Mouse (Mus musculus) spleen, adult 2 months (tissue): ENCODE measurements around the gene Pdcd1lg2. TPM values are rescaled to one million over a fixed set of nuclear protein-coding genes. Genes with fewer than 3 reads are reported as not detected.

Experiments used
- DNase-seq, 2 experiments: peaks; one replicate each; pipeline versions ENCODE4 v3.0.0 to v3.0.0-alpha.2; 2012 to 2021; ENCODE audit warnings: low spot score in 2 of 2, low read depth in 1 of 2
- H3K27ac ChIP-seq: fragments of 200-500 bp; 2 replicates; pipeline ENCODE4 v1.5.1; 2012; ENCODE audit warnings: low read length, inconsistent platforms; ENCODE audit not compliant: insufficient read depth
- H3K27me3 ChIP-seq: fragments of 200-500 bp; 2 replicates; pipeline ENCODE4 v1.6.1; 2012; ENCODE audit warnings: mild to moderate bottlenecking, moderate library complexity, low read length, inconsistent platforms; ENCODE audit not compliant: control insufficient read depth, insufficient read depth
- H3K36me3 ChIP-seq: fragments of 200-500 bp; 2 replicates; pipeline ENCODE4 v1.6.1; 2012; ENCODE audit warnings: mild to moderate bottlenecking, low read length, inconsistent platforms; ENCODE audit not compliant: control insufficient read depth, insufficient read depth
- H3K4me1 ChIP-seq: fragments of 200-500 bp; 2 replicates; pipeline ENCODE4 v1.6.1; 2011; ENCODE audit warnings: inconsistent platforms; ENCODE audit not compliant: control insufficient read depth, insufficient read depth, insufficient read length
- H3K4me3 ChIP-seq: fragments of 200-500 bp; 2 replicates; pipeline ENCODE4 v1.5.1; 2011; ENCODE audit warnings: mild to moderate bottlenecking, inconsistent platforms; ENCODE audit not compliant: insufficient read depth, insufficient read length; ENCODE audit errors: extremely low read depth
- CTCF ChIP-seq: fragments of 200-500 bp; IDR thresholded peaks from 2 replicates; pipeline ENCODE4 v1.5.1; 2011; ENCODE audit warnings: mild to moderate bottlenecking, inconsistent platforms; ENCODE audit not compliant: insufficient read depth, insufficient read length, insufficient replicate concordance; ENCODE audit errors: extremely low read depth
- POLR2A ChIP-seq: fragments of 200-500 bp; IDR thresholded peaks from 2 replicates; pipeline ENCODE4 v1.6.1; 2011; ENCODE audit warnings: low read depth, low read length, inconsistent platforms
- WGBS: fragments of 180-500 bp; shearing (Covaris S2); methylation state at CpG from one replicate; pipeline ENCODE4 v1.1.7; 2018; 5-methylcytosine and 5-hydroxymethylcytosine counted together
- polyA plus RNA-seq: library from polyadenylated mRNA; depleted of rRNA; stranded (reverse); fragments of >200 nt; gene quantifications from 2 replicates; pipeline ENCODE4 v1.2.3, GENCODE M21; 2012

Pdcd1lg2 gene
- polyA plus RNA-seq, 1 experiment: 1.0 TPM

DNA sequence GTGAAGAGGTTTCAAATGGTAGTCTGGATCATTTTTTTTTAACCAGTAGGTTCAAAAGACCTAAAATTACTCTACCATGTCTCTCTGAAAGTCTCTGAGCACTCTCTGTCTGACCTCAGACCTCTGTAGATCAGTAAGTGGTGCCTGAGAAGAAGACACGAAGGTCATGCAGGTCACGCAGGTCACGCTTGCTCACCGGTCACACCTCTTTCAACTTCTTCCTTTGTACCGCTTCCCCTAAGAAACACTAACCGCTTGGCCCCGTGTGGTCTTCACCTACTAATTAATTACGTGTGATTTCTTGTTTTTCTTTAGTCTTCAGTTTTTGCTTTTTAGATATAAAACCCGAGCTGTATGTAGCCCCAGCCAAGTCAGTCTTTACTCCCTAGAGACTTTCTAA is 80.7 kb downstream of the Pdcd1lg2 start:
- peak; percentile 46 to 58 for DNase-seq
- TF ChIP-seq CTCF (no peak), POLR2A (no peak)
- no peak overlapping the region for H3K4me3 ChIP-seq
- 43% methylated on average over 9 of the region's 9 CpGs for WGBS
- no peak overlapping the region for H3K27ac ChIP-seq
- H3K36me3 ChIP-seq: no peaks in the 10 kb centered on the region
- peaks cover 34% of the 10 kb centered on the region; the same call in 1 of the 2 replicates for H3K4me1 ChIP-seq
- H3K27me3 ChIP-seq: no peaks in the 10 kb centered on the region

DNA sequence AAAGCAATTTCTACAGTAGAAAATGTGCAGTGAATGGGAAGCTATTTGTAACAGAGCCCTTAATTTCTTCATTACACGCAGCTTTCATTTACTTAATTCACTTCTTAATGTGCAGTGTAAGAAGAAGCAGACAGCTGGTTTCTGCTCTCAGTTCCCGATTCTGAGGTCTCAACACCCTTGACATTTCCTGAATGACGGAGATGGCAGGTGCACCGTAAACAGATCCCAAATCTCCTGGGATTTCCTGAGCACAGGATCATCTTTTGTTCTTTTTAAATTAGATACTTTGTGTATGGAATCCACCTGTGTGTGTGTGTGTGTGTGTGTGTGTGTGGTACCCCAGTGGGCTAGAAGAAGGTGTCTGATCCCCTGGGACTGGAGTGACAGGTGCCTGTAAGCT is 83.7 kb downstream of the Pdcd1lg2 start:
- peaks cover 20% of the 10 kb centered on the region; the same call in 1 of the 2 replicates for H3K4me1 ChIP-seq
- no peak overlapping the region for H3K27ac ChIP-seq
- no peaks in the 10 kb centered on the region for H3K27me3 ChIP-seq
- no peak overlapping the region for H3K4me3 ChIP-seq
- TF ChIP-seq POLR2A: no peak
- no peak for TF ChIP-seq CTCF
- H3K36me3 ChIP-seq: no peaks in the 10 kb centered on the region
- 31% methylated on average over 4 of the region's 4 CpGs for WGBS
- DNase-seq: peak in 1 of 2 experiments; percentile 59

DNA sequence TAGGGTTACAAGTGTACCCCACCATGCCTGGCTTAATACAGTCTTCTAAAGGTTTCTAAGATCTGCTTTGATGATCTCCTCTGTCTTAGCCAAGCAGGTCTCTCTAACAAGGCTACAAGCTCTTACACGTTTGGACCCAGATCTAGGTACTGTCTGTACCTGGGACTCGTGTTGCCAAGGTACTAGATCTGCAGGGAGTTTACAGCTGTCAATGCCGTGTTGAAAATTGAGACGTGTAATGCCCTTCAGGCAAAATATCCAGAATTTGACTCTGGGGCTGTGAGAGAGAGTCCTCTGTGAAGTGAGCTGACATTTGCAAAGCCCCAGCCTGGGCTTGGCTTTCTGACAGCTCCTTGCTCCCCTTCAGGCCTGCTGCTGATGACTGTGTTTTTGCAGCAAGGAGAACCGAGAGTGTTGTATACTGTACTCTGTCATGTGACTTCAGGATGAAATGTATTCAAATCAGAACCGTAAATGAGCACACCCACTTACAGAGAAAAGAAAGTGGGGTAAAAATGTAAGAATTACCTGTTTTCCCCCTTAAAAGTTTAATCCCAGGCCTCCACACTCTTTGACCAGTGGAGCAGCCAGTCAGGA is 85.4 kb downstream of the Pdcd1lg2 start:
- Histone ChIP-seq H3K4me3 (no peak overlapping the region), H3K27ac (peak overlapping the region; percentile 80), H3K36me3 (no peaks in the 10 kb centered on the region), H3K27me3 (no peaks in the 10 kb centered on the region), H3K4me1 (peaks cover 23% of the 10 kb centered on the region; the same call in 1 of the 2 replicates)
- 65% methylated on average over 6 of the region's 6 CpGs for WGBS
- DNase-seq: peak; percentile 33 to 61
- TF ChIP-seq POLR2A: no peak
- no peak for TF ChIP-seq CTCF

DNA sequence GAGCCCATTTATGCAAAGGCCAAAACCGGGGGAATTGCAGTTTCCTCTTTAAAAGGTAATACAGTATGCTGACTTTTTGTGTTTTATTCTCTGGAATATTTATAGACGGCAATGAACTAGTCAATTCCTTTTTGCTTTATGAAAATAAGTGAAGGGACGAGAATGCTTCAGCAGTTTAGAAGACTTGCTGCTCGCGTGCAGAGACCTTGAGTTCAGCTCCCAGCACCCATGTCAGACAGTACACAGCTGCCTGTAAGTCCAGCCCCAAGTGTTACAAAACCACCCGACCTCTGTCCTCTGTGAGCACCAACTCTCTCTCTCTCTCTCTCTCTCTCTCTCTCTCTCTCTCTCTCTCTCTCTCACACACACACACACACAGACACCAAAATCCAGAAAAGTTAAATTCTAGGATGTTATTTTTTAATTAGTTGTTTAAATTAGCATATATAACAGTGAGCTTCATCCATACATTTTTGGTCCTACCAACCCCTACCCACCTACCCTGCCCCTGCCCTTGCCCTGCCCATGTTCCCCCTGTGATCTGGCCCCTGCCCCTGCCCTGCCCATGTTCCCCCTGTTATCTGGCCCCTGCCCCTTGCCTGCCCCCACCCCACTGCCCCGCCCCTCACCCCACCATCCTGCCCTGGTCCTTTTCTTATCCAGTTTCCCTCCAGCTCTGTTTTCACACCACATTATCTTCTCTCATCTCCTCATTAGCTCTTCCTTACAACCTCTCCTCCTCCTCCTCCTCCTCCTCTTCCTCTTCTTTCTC is 86.3 kb downstream of the Pdcd1lg2 start:
- DNase-seq: no peak
- 63% methylated on average over 7 of the region's 7 CpGs for WGBS
- no peak for TF ChIP-seq POLR2A
- no peak for TF ChIP-seq CTCF
- Histone ChIP-seq H3K4me1 (peaks cover 23% of the 10 kb centered on the region; the same call in 1 of the 2 replicates), H3K27me3 (no peaks in the 10 kb centered on the region), H3K36me3 (no peaks in the 10 kb centered on the region), H3K27ac (0 out of 2 replicates have a peak overlapping the region, but pooled peaks have one; percentile 10), H3K4me3 (no peak overlapping the region)

DNA sequence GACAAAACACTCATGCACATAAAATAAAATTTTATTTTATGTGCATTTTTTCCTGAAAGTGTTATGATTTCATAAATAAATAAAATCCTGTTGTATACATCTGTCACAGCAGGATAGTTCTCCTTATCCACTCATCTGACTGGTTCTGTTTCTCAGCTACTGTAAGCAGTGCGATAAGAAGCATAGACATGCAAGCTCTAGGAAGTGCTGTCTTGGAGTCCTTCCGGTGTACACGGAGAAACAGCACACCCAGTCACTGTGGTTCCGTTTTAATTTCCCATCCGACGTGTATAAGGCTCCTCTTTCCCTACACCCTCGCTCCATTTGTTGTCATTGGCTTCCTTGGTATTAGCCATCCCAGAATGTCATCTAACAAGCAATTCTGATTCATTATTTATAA is 87.2 kb downstream of the Pdcd1lg2 start:
- Histone ChIP-seq H3K4me1 (peaks cover 20% of the 10 kb centered on the region; the same call in 1 of the 2 replicates), H3K27ac (no peak overlapping the region), H3K36me3 (no peaks in the 10 kb centered on the region), H3K27me3 (no peaks in the 10 kb centered on the region), H3K4me3 (no peak overlapping the region)
- 45% methylated on average over 7 of the region's 7 CpGs for WGBS
- TF ChIP-seq POLR2A (no peak), CTCF (no peak)
- DNase-seq: no peak

DNA sequence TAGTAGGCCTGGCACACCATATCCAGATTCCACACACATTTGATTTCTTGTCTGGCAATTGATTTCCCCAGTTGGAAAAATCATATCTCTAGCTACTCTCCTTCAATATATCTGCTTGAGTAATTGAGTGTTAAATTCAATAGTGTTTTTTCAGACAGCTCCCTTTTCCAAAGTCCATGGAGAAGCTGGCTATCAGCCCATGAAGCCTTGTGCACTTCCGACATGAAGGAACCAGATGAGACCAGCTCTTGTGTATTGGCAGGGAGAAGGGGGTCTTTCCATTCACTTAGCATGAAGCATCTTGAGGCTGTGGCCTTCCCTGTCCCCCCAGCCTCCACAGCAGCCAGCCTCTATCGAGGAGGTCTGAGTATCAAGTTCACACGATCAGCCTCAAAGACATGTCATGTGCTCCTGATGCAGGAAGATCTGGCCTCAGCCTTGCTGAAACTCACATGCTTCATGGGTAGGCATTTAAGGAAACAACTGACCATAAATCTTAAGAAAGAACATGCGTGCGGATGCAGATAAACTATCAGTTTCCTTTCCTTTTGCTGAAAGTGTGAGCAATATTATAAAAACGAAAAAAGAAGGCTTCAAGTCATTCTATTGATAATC is 88.2 kb downstream of the Pdcd1lg2 start:
- DNase-seq: no peak
- WGBS: 39% methylated on average over 6 of the region's 6 CpGs

More for the DNA sequence above, 88.2 kb downstream of the Pdcd1lg2 start:
- Histone ChIP-seq H3K4me3 (no peak overlapping the region), H3K27me3 (no peaks in the 10 kb centered on the region), H3K36me3 (no peaks in the 10 kb centered on the region), H3K4me1 (peaks cover 12% of the 10 kb centered on the region; the same call in 1 of the 2 replicates), H3K27ac (no peak overlapping the region)
- no peak for TF ChIP-seq CTCF
- TF ChIP-seq POLR2A: no peak
